Mouse (Mus musculus): ENCODE results near the gene Rnf169. TPM values are rescaled to one million over a fixed set of nuclear protein-coding genes. Genes with fewer than 3 reads are reported as not detected.
"Not testable (repeated sequence)": the region's sequence is repeated elsewhere in the genome, so short reads cannot be mapped to it uniquely, and the experiment has no call there.

Gene Rnf169
- polyA plus RNA-seq, 1 experiment from 2014 or later, result 2.8 TPM

- peaks cover 47% of the 10 kb centered on the region for H3K36me3 ChIP-seq (replicated peaks; ENCODE audit: insufficient read depth, low read length)
- no peak for ATAC-seq
These were observed 33.9 kb downstream of the Rnf169 start for GRCm38 (mm10) chr7:99946356-99946755.

GRCm38 (mm10) chr7:99945939-99946338 is 34.3 kb downstream of the Rnf169 start:
- TF ChIP-seq CTCF (IDR thresholded peaks at IDR 0.05; ENCODE audit: low read depth), result no peak
- TF ChIP-seq EP300 (IDR thresholded peaks at IDR 0.05; ENCODE audit: low read depth), result no peak

More at GRCm38 (mm10) chr7:99946356-99946755, 33.9 kb downstream of the Rnf169 start:
- H3K4me1 ChIP-seq (ENCODE audit: insufficient read depth), result no peaks in the 10 kb centered on the region
- no peaks in the 10 kb centered on the region for H3K27me3 ChIP-seq (ENCODE audit: insufficient read depth, low read length)
- no peak overlapping the region for H3K9ac ChIP-seq (replicated peaks)
- H3K27ac ChIP-seq (ENCODE audit: low read depth), result no peak overlapping the region
- no peak for DNase-seq
- no peak for TF ChIP-seq EP300 (IDR thresholded peaks at IDR 0.05; ENCODE audit: low read depth)
- no peak for TF ChIP-seq CTCF (IDR thresholded peaks at IDR 0.05; ENCODE audit: low read depth)
- no peaks in the 10 kb centered on the region for H3K9me3 ChIP-seq (ENCODE audit: low read length)
- H3K4me2 ChIP-seq (ENCODE audit: low read depth, low read length), result no peak overlapping the region
- H3K4me3 ChIP-seq (ENCODE audit: low read depth, low read length), result no peak overlapping the region
- 49% methylated on average over 4 of the region's 4 CpGs for WGBS (ENCODE audit: insufficient replicate concordance)

DNA sequence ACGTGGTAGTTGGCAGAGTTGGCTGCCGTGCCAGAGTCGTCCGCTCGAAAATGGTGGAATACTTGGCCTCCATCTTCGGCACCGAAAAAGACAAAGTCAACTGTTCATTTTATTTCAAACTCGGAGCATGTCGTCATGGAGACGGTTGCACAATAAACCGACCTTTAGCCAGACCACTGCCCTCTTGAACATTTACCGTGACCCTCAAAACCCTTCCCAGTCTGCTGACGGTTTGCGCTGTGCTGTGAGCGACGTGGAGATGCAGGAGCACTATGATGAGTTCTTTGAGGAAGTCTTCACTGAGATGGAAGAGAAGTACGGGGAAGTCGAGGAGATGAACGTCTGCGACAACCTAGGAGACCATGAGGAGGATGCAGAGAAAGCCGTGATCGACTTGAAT is 35.2 kb downstream of the Rnf169 start:
- H3K27me3 ChIP-seq (ENCODE audit: insufficient read depth, low read length); ATAC-seq; DNase-seq; H3K27ac ChIP-seq (ENCODE audit: low read depth); H3K4me2 ChIP-seq (ENCODE audit: low read depth, low read length); H3K4me3 ChIP-seq (ENCODE audit: low read depth, low read length); H3K9me3 ChIP-seq (ENCODE audit: low read length); H3K9ac ChIP-seq (replicated peaks); H3K4me1 ChIP-seq (ENCODE audit: insufficient read depth): not testable (repeated sequence)
- peaks cover 57% of the 10 kb centered on the region for H3K36me3 ChIP-seq (replicated peaks; ENCODE audit: insufficient read depth, low read length)
- 83% methylated on average over 22 of the region's 22 CpGs for WGBS (ENCODE audit: insufficient replicate concordance)

More at GRCm38 (mm10) chr7:99945939-99946338, 34.3 kb downstream of the Rnf169 start:
- WGBS (ENCODE audit: insufficient replicate concordance), result 94% methylated on average over 3 of the region's 3 CpGs
- Histone ChIP-seq H3K9me3 (ENCODE audit: low read length) (no peaks in the 10 kb centered on the region), H3K4me3 (ENCODE audit: low read depth, low read length) (no peak overlapping the region), H3K36me3 (replicated peaks; ENCODE audit: insufficient read depth, low read length) (peaks cover 50% of the 10 kb centered on the region), H3K4me1 (ENCODE audit: insufficient read depth) (no peaks in the 10 kb centered on the region), H3K4me2 (ENCODE audit: low read depth, low read length) (no peak overlapping the region), H3K27ac (ENCODE audit: low read depth) (no peak overlapping the region), H3K9ac (replicated peaks) (no peak overlapping the region), H3K27me3 (ENCODE audit: insufficient read depth, low read length) (no peaks in the 10 kb centered on the region)
- DNase-seq, result no peak
- no peak for ATAC-seq

DNA sequence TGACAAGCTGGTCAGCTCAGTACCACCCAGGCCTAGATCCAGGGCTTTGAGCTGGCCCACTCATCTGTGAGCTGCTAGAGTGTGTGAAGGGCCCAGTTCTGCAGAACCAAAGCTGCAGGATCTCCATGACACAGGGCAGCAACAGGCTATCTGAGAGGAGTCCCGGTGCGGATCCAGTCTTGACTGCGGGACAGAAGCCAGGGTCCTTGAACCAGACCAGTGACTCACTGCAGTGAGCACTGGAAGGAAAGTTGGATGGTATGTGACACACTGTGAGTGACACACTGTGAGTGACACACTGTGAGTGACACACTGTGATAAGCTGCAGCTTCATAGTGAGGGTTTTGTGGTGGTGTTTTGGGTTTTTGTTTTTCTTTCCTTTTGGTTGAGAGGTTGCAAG is 35.7 kb downstream of the Rnf169 start:
- 84% methylated on average over 3 of the region's 3 CpGs for WGBS (ENCODE audit: insufficient replicate concordance)
- TF ChIP-seq CTCF (IDR thresholded peaks at IDR 0.05; ENCODE audit: low read depth) (no peak), EP300 (IDR thresholded peaks at IDR 0.05; ENCODE audit: low read depth) (no peak)
- Histone ChIP-seq H3K4me2 (ENCODE audit: low read depth, low read length) (no peak overlapping the region), H3K9ac (replicated peaks) (no peak overlapping the region), H3K27me3 (ENCODE audit: insufficient read depth, low read length) (no peaks in the 10 kb centered on the region), H3K36me3 (replicated peaks; ENCODE audit: insufficient read depth, low read length) (peaks cover 55% of the 10 kb centered on the region), H3K4me3 (ENCODE audit: low read depth, low read length) (no peak overlapping the region), H3K27ac (ENCODE audit: low read depth) (no peak overlapping the region), H3K4me1 (ENCODE audit: insufficient read depth) (no peaks in the 10 kb centered on the region), H3K9me3 (ENCODE audit: low read length) (no peaks in the 10 kb centered on the region)
- DNase-seq, result no peak
- ATAC-seq, result no peak

DNA sequence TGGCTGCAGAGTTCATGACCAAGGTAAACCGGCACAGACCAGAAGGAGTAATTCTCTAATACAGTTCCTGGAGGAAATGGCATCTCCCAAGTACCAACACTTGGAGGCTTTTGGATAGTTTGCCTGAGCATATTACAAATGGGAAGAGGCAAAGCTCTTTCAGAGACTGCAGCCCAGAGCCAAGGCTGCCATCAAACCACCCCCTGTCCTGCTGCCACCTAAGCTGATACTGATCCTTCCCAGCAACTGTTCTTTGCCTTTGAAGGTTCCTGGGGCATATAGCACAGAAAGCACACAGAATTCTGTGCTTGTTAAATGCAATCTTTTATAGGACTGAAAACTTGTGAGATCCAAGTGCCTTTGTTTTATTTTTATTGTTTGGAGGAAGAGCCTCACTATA is 39.6 kb downstream of the Rnf169 start:
- ATAC-seq (no peak), DNase-seq (no peak)
- H3K36me3 ChIP-seq (replicated peaks; ENCODE audit: insufficient read depth, low read length), result peaks cover 40% of the 10 kb centered on the region
- H3K4me3 ChIP-seq (ENCODE audit: low read depth, low read length), result no peak overlapping the region
- TF ChIP-seq CTCF (IDR thresholded peaks at IDR 0.05; ENCODE audit: low read depth) (no peak), EP300 (IDR thresholded peaks at IDR 0.05; ENCODE audit: low read depth) (no peak)
- H3K9ac ChIP-seq (replicated peaks), result no peak overlapping the region
- no peak overlapping the region for H3K4me2 ChIP-seq (ENCODE audit: low read depth, low read length)
- no peak overlapping the region for H3K27ac ChIP-seq (ENCODE audit: low read depth)
- H3K9me3 ChIP-seq (ENCODE audit: low read length), result no peaks in the 10 kb centered on the region
- 84% methylated on average over 1 of the region's 1 CpGs for WGBS (ENCODE audit: insufficient replicate concordance)
- no peaks in the 10 kb centered on the region; the same call in 1 of the 2 replicates for H3K4me1 ChIP-seq (ENCODE audit: insufficient read depth)
- no peaks in the 10 kb centered on the region for H3K27me3 ChIP-seq (ENCODE audit: insufficient read depth, low read length)

DNA sequence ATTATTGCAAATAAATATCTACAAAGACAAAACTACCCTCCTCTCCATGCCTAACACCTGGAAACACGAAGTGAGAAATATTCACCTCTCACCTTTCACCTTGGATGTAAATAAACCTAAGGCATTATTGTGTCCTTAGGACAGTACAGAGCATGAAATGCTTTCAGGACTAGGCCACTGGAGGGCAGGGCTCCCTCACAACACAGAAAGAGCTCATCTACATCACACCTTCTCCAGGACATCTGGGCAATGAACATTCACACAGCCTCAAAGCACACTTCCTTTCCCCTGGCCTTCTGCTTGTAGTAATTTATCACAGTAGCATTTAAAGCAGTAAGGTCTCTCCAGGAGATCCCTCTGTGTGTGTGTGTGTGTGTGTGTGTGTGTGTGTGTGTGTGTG is 44.5 kb downstream of the Rnf169 start:
- TF ChIP-seq CTCF (IDR thresholded peaks at IDR 0.05; ENCODE audit: low read depth), result peak; percentile 60
- no peak for TF ChIP-seq EP300 (IDR thresholded peaks at IDR 0.05; ENCODE audit: low read depth)
- peaks cover 50% of the 10 kb centered on the region for H3K36me3 ChIP-seq (replicated peaks; ENCODE audit: insufficient read depth, low read length)
- H3K4me3 ChIP-seq (ENCODE audit: low read depth, low read length), result no peak overlapping the region
- no peak overlapping the region for H3K9ac ChIP-seq (replicated peaks)
- H3K9me3 ChIP-seq (ENCODE audit: low read length), result no peaks in the 10 kb centered on the region
- no peak overlapping the region for H3K4me2 ChIP-seq (ENCODE audit: low read depth, low read length)
- no peaks in the 10 kb centered on the region for H3K27me3 ChIP-seq (ENCODE audit: insufficient read depth, low read length)
- H3K4me1 ChIP-seq (ENCODE audit: insufficient read depth), result no peaks in the 10 kb centered on the region; the same call in 1 of the 2 replicates
- no peak overlapping the region for H3K27ac ChIP-seq (ENCODE audit: low read depth)
- DNase-seq (no peak), ATAC-seq (no peak)
- WGBS (ENCODE audit: insufficient replicate concordance), result 69% methylated on average over 1 of the region's 1 CpGs

Measured in liver, postnatal 0 days (tissue).